Mouse (Mus musculus): ENCODE data around the gene Tpgs1. TPM values are rescaled to one million over a fixed set of nuclear protein-coding genes. Genes with fewer than 3 reads are reported as not detected.

Gene Tpgs1
- polyA plus RNA-seq, 1 experiment = 138 TPM

DNA sequence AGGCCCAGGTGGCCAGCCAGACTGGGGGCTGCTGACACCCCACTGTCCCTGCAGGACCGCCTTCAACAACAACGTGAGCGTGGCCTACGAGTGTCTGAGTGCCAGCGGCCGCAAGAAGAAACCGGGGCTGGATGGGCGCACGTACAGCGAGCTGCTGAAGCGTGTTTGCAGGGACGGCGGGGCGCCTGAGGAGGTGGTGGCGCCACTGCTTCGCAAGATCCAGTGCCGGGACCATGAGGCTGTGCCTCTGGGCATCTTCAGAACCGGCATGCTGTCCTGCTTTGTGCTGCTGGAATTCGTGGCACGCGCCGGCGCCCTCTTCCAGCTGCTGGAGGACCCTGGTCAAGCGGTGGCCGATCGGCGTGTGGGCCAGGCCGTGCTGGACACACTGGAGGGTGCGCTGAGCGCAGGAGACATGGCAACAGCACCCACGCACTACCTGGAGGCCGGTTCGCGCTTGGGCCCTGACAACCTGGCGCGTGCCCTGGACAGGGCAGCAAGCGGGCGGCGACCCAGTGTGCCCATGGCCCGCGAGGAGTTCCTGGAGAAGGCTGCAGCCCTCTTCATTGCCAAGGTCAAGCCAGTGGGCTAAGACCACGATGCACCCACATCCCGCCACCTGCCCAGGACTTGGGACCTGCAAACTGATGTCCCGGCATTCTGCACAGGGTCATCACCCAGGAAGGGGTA, 6.3 kb downstream of the Tpgs1 start:
- Histone ChIP-seq H3K4me1 (ENCODE audit: control insufficient read depth, insufficient read depth, insufficient read length, low read length) (peaks cover 3% of the 10 kb centered on the region), H3K4me3 (ENCODE audit: low read depth, low read length) (no peak overlapping the region), H3K36me3 (ENCODE audit: control insufficient read depth, insufficient read depth, low read length) (peaks cover 2% of the 10 kb centered on the region; the same call in 1 of the 2 replicates), H3K27ac (ENCODE audit: insufficient read depth, low read depth, low read length) (no peak overlapping the region), H3K27me3 (ENCODE audit: control insufficient read depth, insufficient read depth, low read length) (no peaks in the 10 kb centered on the region)
- TF ChIP-seq POLR2A (IDR thresholded peaks at IDR 0.05; ENCODE audit: low read depth, low read length) = no peak
- TF ChIP-seq CTCF (IDR thresholded peaks at IDR 0.05; ENCODE audit: extremely low read depth, insufficient read length, insufficient replicate concordance, low read depth, low read length) = no peak
- 83% methylated on average over 44 of the region's 44 CpGs for WGBS

DNA sequence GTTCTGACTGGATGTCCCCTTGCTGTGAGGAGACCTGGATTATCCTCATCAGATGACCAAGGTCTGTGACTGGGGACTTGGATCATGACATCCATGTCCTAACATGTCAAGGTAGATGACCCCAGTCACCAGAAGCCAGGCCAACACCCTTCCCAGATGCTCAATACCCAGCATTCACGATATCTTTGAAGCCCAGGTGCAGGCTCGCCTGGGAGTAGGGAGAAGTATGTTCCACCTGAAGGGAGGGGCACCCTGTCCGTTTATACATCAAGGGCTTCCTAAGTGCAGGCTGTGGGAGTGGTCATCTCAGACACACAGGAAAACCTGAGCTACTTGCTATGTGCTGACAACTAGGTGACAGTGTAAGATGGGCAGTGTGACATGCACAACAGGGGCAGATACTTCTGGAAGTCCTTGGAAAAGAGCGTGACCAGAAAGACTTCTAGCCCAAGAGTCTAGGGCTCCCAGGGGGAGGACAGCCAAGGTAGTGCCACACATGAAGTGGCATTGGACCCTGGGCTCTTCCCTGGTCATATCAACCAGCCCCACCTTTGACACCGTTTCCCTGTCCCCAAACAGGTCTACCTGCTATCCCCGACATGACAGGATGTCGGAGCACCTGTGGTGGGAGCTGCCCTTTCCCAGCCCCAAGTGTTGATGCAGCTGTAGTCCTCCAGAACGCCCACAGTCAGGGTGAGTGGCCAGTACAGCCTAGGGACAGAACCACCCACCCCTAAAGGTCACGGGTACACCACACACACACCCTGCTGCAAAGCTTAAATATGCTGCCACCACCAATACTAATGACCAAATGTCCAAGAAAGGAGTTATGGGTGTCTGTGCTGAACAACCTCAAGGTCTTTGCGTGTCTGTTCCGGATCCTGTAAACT, 11.7 kb downstream of the Tpgs1 start:
- WGBS = 10% methylated on average over 11 of the region's 11 CpGs
- Histone ChIP-seq H3K27me3 (ENCODE audit: control insufficient read depth, insufficient read depth, low read length) (no peaks in the 10 kb centered on the region), H3K4me3 (ENCODE audit: low read depth, low read length) (peak overlapping the region; percentile 62), H3K27ac (ENCODE audit: insufficient read depth, low read depth, low read length) (peak overlapping the region; percentile 71), H3K36me3 (ENCODE audit: control insufficient read depth, insufficient read depth, low read length) (peaks cover 12% of the 10 kb centered on the region), H3K4me1 (ENCODE audit: control insufficient read depth, insufficient read depth, insufficient read length, low read length) (peaks cover 21% of the 10 kb centered on the region)
- TF ChIP-seq CTCF (IDR thresholded peaks at IDR 0.05; ENCODE audit: extremely low read depth, insufficient read length, insufficient replicate concordance, low read depth, low read length) (no peak), POLR2A (IDR thresholded peaks at IDR 0.05; ENCODE audit: low read depth, low read length) (no peak)

DNA sequence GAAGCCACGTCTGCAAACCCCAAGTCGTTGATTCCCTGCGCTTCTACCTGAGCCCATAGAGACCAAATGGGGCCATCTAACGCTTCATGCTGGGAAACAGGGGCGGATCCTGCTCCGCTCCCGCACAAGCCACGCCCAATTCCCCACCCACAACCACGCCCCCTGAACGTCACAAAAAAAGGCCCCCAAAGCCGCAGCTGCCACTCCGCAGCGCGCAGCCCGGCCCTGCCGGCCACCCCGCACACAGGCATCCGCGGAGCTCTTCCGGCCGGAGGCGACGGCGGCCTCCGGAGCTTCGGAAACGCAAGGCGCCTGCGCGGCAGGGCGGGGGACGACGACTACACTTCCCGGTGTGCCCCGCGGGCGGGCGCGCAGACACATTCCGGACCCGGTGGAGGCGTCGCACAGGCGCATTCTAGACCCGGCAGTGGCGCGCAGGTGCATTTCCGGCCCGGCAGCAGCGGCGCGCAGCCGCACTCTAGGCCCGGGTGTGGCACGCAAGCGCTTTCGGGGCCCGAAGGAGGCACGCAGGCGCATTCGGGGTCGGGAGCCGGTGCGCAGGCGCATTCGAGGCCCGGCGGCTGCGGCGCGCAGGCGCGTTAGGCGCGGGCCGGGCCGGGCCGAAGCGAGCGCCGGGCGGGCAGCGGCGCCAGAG, 12.5 kb downstream of the Tpgs1 start, which contains the start of gene Cdc34:
Gene Cdc34 (plus strand): TSS at position 605 of the 655 bp plus-strand sequence.
- Histone ChIP-seq H3K27me3 (ENCODE audit: control insufficient read depth, insufficient read depth, low read length) (no peaks in the 10 kb centered on the region), H3K27ac (ENCODE audit: insufficient read depth, low read depth, low read length) (peak within 1 kb of the TSS; percentile 71), H3K4me3 (ENCODE audit: low read depth, low read length) (peak within 1 kb of the TSS; percentile 99), H3K36me3 (ENCODE audit: control insufficient read depth, insufficient read depth, low read length) (peaks cover 16% of the 10 kb centered on the region), H3K4me1 (ENCODE audit: control insufficient read depth, insufficient read depth, insufficient read length, low read length) (peaks cover 21% of the 10 kb centered on the region)
- TF ChIP-seq CTCF (IDR thresholded peaks at IDR 0.05; ENCODE audit: extremely low read depth, insufficient read length, insufficient replicate concordance, low read depth, low read length) = 0 out of 2 replicates have a peak, but pooled peaks have one; percentile 8
- TF ChIP-seq POLR2A (IDR thresholded peaks at IDR 0.05; ENCODE audit: low read depth, low read length) = peak; percentile 95
- under 1% methylated on average over 82 of the region's 84 CpGs for WGBS

DNA sequence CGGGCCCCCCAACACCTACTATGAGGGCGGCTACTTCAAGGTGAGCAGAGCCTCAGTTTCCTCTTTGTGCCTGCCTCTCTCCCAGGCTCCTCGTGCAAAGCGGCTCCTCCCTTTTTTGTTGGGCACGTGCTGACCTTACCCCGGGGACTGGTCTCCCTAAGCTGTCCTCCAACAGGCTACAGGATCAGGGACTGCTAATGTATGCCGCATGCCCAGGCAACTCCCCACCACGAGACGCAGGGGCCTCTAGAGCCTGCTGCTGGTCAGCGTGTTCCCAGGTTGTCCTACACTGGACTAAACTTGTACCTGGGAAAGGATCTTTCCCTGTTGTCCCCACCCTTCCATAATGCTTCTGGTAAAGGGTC, 13.4 kb downstream of the Tpgs1 start:
- H3K36me3 ChIP-seq (ENCODE audit: control insufficient read depth, insufficient read depth, low read length) = peaks cover 24% of the 10 kb centered on the region
- H3K4me1 ChIP-seq (ENCODE audit: control insufficient read depth, insufficient read depth, insufficient read length, low read length) = peaks cover 21% of the 10 kb centered on the region
- H3K4me3 ChIP-seq (ENCODE audit: low read depth, low read length) = peak overlapping the region; percentile 99
- H3K27ac ChIP-seq (ENCODE audit: insufficient read depth, low read depth, low read length) = peak overlapping the region; percentile 66
- TF ChIP-seq CTCF (IDR thresholded peaks at IDR 0.05; ENCODE audit: extremely low read depth, insufficient read length, insufficient replicate concordance, low read depth, low read length) (no peak), POLR2A (IDR thresholded peaks at IDR 0.05; ENCODE audit: low read depth, low read length) (no peak)
- WGBS = under 1% methylated on average over 10 of the region's 10 CpGs
- no peaks in the 10 kb centered on the region for H3K27me3 ChIP-seq (ENCODE audit: control insufficient read depth, insufficient read depth, low read length)

DNA sequence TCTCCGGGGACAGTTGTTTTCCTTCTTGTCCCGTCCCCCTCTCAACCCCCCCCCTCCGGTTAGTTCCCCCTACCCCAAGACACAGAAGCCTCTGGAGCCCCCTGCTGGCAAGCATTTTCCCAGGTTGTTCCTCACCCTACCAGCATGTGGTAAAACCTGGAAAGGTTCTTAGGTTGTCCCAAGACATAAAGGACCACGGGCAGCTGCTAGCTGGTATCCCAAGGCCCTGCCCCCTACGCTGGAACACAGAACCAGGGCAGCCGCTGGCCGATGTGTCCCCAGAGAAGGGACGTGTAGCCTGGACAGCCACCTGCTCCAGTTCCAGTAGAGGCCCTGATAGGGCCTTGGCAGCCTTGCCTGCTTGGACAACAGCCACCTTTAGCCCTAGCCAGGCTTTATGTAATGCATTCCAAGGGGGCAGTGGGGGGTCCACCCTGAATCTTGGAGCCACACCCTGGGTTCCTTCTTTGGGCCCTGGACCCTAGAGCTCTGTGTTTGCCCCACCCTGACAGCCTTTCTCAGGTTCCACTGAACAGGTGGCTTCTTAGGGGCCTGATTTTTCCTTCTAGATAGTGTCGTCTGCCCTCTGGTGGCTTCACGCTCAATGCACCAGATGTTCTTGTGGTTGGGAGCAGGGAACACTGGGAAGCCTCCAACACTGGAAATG, 13.9 kb downstream of the Tpgs1 start:
- H3K27me3 ChIP-seq (ENCODE audit: control insufficient read depth, insufficient read depth, low read length) = no peaks in the 10 kb centered on the region
- TF ChIP-seq CTCF (IDR thresholded peaks at IDR 0.05; ENCODE audit: extremely low read depth, insufficient read length, insufficient replicate concordance, low read depth, low read length) = peak; percentile 49; the same call in 1 of the 2 replicates
- no peak for TF ChIP-seq POLR2A (IDR thresholded peaks at IDR 0.05; ENCODE audit: low read depth, low read length)
- H3K36me3 ChIP-seq (ENCODE audit: control insufficient read depth, insufficient read depth, low read length) = peaks cover 29% of the 10 kb centered on the region
- H3K4me1 ChIP-seq (ENCODE audit: control insufficient read depth, insufficient read depth, insufficient read length, low read length) = peaks cover 21% of the 10 kb centered on the region
- H3K27ac ChIP-seq (ENCODE audit: insufficient read depth, low read depth, low read length) = peak overlapping the region; percentile 28; the same call in 1 of the 2 replicates
- under 1% methylated on average over 10 of the region's 10 CpGs for WGBS
- H3K4me3 ChIP-seq (ENCODE audit: low read depth, low read length) = peak overlapping the region; percentile 99

DNA sequence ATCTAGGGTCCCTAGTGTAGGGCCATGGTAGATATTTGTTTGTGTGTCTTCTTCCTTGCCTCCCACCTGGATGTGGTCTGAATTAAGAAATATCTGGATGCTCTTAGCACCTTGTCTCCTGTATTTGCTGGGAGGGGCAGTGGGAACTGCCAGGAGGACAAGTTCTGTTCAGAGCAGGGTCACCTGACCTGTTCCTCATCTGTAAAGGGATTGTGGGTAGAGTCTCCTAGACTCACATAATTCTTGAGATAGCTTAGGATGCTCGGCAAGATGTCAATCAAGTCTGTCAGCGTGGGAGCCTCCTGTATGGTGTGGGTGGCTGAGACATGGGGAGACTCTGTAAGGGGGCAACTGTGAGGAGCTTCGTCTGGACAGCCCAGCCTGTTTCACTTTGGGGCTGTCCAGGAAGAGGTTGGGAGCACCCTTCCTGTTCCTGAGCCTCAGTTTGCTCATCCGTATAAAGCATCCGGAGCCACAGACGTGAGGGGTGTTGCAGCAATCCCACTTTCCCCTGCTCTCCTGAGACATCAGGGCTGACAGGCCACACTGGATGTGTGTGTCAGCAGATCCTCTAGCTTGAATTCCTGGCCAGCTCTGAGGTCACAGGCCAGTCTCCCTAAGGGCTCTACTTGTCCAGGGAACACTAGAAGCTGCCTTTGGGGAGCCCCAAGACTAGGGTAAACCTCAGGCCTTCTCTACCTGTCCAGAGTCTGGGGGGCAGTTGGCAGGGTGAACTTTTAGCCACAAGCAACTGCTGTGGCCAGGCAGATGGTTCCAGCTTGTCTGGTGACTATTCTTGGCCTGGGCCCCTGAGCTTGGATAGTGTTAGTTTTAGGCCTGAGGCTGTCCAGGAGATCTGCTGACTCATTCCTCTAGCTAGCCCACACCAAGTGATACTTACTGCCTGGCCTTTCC, 14.8 kb downstream of the Tpgs1 start:
- 62% methylated on average over 6 of the region's 6 CpGs for WGBS

More for the DNA sequence above, 14.8 kb downstream of the Tpgs1 start:
- peaks cover 38% of the 10 kb centered on the region for H3K36me3 ChIP-seq (ENCODE audit: control insufficient read depth, insufficient read depth, low read length)
- TF ChIP-seq CTCF (IDR thresholded peaks at IDR 0.05; ENCODE audit: extremely low read depth, insufficient read length, insufficient replicate concordance, low read depth, low read length) (no peak), POLR2A (IDR thresholded peaks at IDR 0.05; ENCODE audit: low read depth, low read length) (no peak)
- no peak overlapping the region for H3K4me3 ChIP-seq (ENCODE audit: low read depth, low read length)
- no peaks in the 10 kb centered on the region for H3K27me3 ChIP-seq (ENCODE audit: control insufficient read depth, insufficient read depth, low read length)
- H3K27ac ChIP-seq (ENCODE audit: insufficient read depth, low read depth, low read length) = no peak overlapping the region
- peaks cover 21% of the 10 kb centered on the region for H3K4me1 ChIP-seq (ENCODE audit: control insufficient read depth, insufficient read depth, insufficient read length, low read length)

All from small intestine, adult 2 months (tissue).